Mouse (Mus musculus): ENCODE results near the gene Acot7. TPM values are rescaled to one million over a fixed set of nuclear protein-coding genes. Genes with fewer than 3 reads are reported as not detected.
A peak's percentile ranks its signal among the peaks of the same experiment; 100 is the strongest.

The Acot7 gene
- total RNA-seq (2014; rRNA removed) (228 and 259 TPM in 2 replicates), polyA plus RNA-seq (2015; fragmentation: Nextera tagmentation; extraction: Ambion mirVana) (510 and 544 TPM in 2 replicates)

GRCm38 (mm10) chr4:152177537-152178343 lies at the start of gene Acot7:
Acot7 (plus strand) TSS chr4:152178134.
- Histone ChIP-seq H3K27me3 (ENCODE audit: insufficient read depth, low read length) (no peaks in the 10 kb centered on the region), H3K9ac (replicated peaks; ENCODE audit: low read length, poor library complexity, severe bottlenecking) (peak within 1 kb of the TSS; percentile 86), H3K36me3 (ENCODE audit: insufficient read depth, low read length) (no peaks in the 10 kb centered on the region), H3K4me3 (ENCODE audit: low read depth, low read length) (peak within 1 kb of the TSS; percentile 85), H3K4me1 (ENCODE audit: insufficient read depth, low read length) (peaks cover 5% of the 10 kb centered on the region; the same call in 1 of the 2 replicates), H3K27ac (ENCODE audit: low read depth, low read length) (peak within 1 kb of the TSS; percentile 80), H3K4me2 (ENCODE audit: low read depth, low read length, poor library complexity, severe bottlenecking) (peak within 1 kb of the TSS; percentile 74), H3K9me3 (ENCODE audit: low read length) (no peaks in the 10 kb centered on the region)
- peak; percentile 95 for DNase-seq (ENCODE audit: low spot score)
- 0 out of 2 replicates have a peak, but pooled peaks have one; percentile 8 for TF ChIP-seq CTCF (IDR thresholded peaks at IDR 0.05)
- whole genome bisulfite sequencing, result under 1% methylated on average over 78 of the region's 108 CpGs
- peak; percentile 93 for ATAC-seq (ENCODE audit: low FRiP score)

GRCm38 (mm10) chr4:152128784-152129183 lies 49.1 kb upstream of the Acot7 start:
- H3K9me3 ChIP-seq (ENCODE audit: low read length), result no peaks in the 10 kb centered on the region
- H3K36me3 ChIP-seq (ENCODE audit: insufficient read depth, low read length), result no peaks in the 10 kb centered on the region
- no peak overlapping the region for H3K9ac ChIP-seq (replicated peaks; ENCODE audit: low read length, poor library complexity, severe bottlenecking)
- H3K4me1 ChIP-seq (ENCODE audit: insufficient read depth, low read length), result peaks cover 7% of the 10 kb centered on the region; the same call in 1 of the 2 replicates
- DNase-seq (ENCODE audit: low spot score), result no peak
- WGBS, result 47% methylated on average over 5 of the region's 5 CpGs
- no peak overlapping the region for H3K27ac ChIP-seq (ENCODE audit: low read depth, low read length)
- H3K4me2 ChIP-seq (ENCODE audit: low read depth, low read length, poor library complexity, severe bottlenecking), result no peak overlapping the region
- H3K4me3 ChIP-seq (ENCODE audit: low read depth, low read length), result no peak overlapping the region
- peaks cover 91% of the 10 kb centered on the region for H3K27me3 ChIP-seq (ENCODE audit: insufficient read depth, low read length)
- TF ChIP-seq CTCF (IDR thresholded peaks at IDR 0.05), result no peak
- no peak for ATAC-seq (ENCODE audit: low FRiP score)

DNA sequence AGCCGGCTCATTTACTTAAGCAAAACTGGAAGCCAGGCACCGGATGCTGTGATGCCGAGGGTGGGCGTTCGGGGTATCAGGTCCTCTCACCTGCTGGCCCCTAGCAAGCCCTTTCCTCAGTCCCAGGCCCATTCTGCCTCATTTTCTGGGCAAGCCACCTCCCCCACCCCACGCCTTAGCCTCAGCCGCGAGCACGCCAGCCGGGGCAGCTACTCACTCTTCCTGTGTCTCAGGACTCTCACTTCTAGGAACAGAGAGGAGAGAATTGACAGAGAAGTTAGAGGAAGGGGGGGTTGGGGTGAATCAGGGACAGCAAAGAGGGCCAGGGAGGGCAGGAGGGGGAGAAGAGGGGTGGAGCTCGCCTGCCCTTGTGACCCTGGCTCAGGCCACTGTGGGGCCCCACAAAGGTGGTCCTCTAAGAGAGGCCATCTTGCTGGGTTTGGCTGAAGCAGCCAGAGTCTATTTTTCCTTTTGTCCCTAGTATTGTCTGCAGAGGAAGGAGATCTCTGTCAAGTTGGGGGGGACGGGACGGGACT lies 48.5 kb upstream of the Acot7 start:
- DNase-seq (ENCODE audit: low spot score), result no peak
- ATAC-seq (ENCODE audit: low FRiP score), result no peak
- no peaks in the 10 kb centered on the region for H3K9me3 ChIP-seq (ENCODE audit: low read length)
- H3K4me2 ChIP-seq (ENCODE audit: low read depth, low read length, poor library complexity, severe bottlenecking), result no peak overlapping the region
- no peak overlapping the region for H3K9ac ChIP-seq (replicated peaks; ENCODE audit: low read length, poor library complexity, severe bottlenecking)
- H3K27ac ChIP-seq (ENCODE audit: low read depth, low read length), result no peak overlapping the region
- peaks cover 7% of the 10 kb centered on the region; the same call in 1 of the 2 replicates for H3K4me1 ChIP-seq (ENCODE audit: insufficient read depth, low read length)
- WGBS, result 31% methylated on average over 13 of the region's 13 CpGs
- H3K36me3 ChIP-seq (ENCODE audit: insufficient read depth, low read length), result no peaks in the 10 kb centered on the region
- H3K27me3 ChIP-seq (ENCODE audit: insufficient read depth, low read length), result peaks cover 91% of the 10 kb centered on the region
- TF ChIP-seq CTCF (IDR thresholded peaks at IDR 0.05), result no peak
- no peak overlapping the region for H3K4me3 ChIP-seq (ENCODE audit: low read depth, low read length)

- Histone ChIP-seq H3K9me3 (ENCODE audit: low read length) (no peaks in the 10 kb centered on the region), H3K27ac (ENCODE audit: low read depth, low read length) (no peak overlapping the region), H3K4me2 (ENCODE audit: low read depth, low read length, poor library complexity, severe bottlenecking) (peak overlapping the region; percentile 57), H3K4me3 (ENCODE audit: low read depth, low read length) (peak overlapping the region; percentile 30), H3K9ac (replicated peaks; ENCODE audit: low read length, poor library complexity, severe bottlenecking) (0 out of 2 replicates have a peak overlapping the region, but pooled peaks have one; percentile 19), H3K4me1 (ENCODE audit: insufficient read depth, low read length) (peaks cover 2% of the 10 kb centered on the region; the same call in 1 of the 2 replicates), H3K36me3 (ENCODE audit: insufficient read depth, low read length) (no peaks in the 10 kb centered on the region), H3K27me3 (ENCODE audit: insufficient read depth, low read length) (peaks cover 76% of the 10 kb centered on the region)
- ATAC-seq (ENCODE audit: low FRiP score) (peak; percentile 65), DNase-seq (ENCODE audit: low spot score) (peak; percentile 50)
- WGBS, result under 1% methylated on average over 78 of the region's 85 CpGs
- peak; percentile 28; the same call in 1 of the 2 replicates for TF ChIP-seq CTCF (IDR thresholded peaks at IDR 0.05)
These were observed 46.9 kb upstream of the Acot7 start for GRCm38 (mm10) chr4:152130771-152131653.

GRCm38 (mm10) chr4:152131809-152132771 lies 45.8 kb upstream of the Acot7 start:
- no peak overlapping the region for H3K4me3 ChIP-seq (ENCODE audit: low read depth, low read length)
- DNase-seq (ENCODE audit: low spot score) (peak; percentile 48), ATAC-seq (ENCODE audit: low FRiP score) (no peak)
- no peak for TF ChIP-seq CTCF (IDR thresholded peaks at IDR 0.05)
- H3K9me3 ChIP-seq (ENCODE audit: low read length), result no peaks in the 10 kb centered on the region
- H3K27ac ChIP-seq (ENCODE audit: low read depth, low read length), result no peak overlapping the region
- WGBS, result 8% methylated on average over 41 of the region's 50 CpGs
- peak overlapping the region; percentile 57; the same call in 1 of the 2 replicates for H3K4me2 ChIP-seq (ENCODE audit: low read depth, low read length, poor library complexity, severe bottlenecking)
- no peaks in the 10 kb centered on the region for H3K36me3 ChIP-seq (ENCODE audit: insufficient read depth, low read length)
- H3K27me3 ChIP-seq (ENCODE audit: insufficient read depth, low read length), result peaks cover 69% of the 10 kb centered on the region
- H3K4me1 ChIP-seq (ENCODE audit: insufficient read depth, low read length), result no peaks in the 10 kb centered on the region; the same call in 1 of the 2 replicates
- no peak overlapping the region for H3K9ac ChIP-seq (replicated peaks; ENCODE audit: low read length, poor library complexity, severe bottlenecking)
